In the genomic region with DNA sequence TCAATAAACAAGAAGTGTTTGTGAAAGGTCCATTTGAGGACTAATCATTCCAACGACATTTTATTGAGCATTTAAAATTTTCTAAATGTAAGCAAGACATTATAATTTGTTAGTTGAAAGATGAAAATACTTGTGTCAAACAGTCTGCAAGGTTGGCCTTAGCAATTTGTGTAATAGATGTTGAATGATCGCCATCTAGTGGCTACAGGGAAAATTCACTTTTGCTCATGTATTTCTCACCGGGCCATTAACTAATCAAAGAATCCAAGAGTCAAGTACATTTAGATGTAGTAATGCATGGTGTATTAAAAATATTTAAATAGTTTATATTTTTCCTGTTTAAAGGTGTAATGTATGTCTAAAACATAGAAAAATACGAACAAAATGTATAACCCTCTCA, we compare ENCODE assay signal across 8 mouse cellular contexts. TPM values are rescaled to one million over a fixed set of nuclear protein-coding genes. Genes with fewer than 3 reads are reported as not detected.
DNase-seq lines count a peak whose midpoint lies in the region; ATAC-seq and TF ChIP-seq lines count a peak whose summit lies in the region.

No protein-coding gene starts in this region.

- WGBS in liver, postnatal 0 days (ENCODE audit: insufficient replicate concordance), result 5% methylated on average over 4 of the region's 4 CpGs
- WGBS in liver, embryonic 11.5 days, result 8% methylated on average over 4 of the region's 4 CpGs
- WGBS in heart, postnatal 0 days, result 3% methylated on average over 4 of the region's 4 CpGs

- peak; percentile 80 for TF ChIP-seq CTCF in liver, postnatal 0 days (IDR thresholded peaks at IDR 0.05; ENCODE audit: low read depth)
- peak; percentile 74 for TF ChIP-seq CTCF in heart, postnatal 0 days (IDR thresholded peaks at IDR 0.05; ENCODE audit: low read depth)

- no peak overlapping the region for H3K27ac ChIP-seq in liver, postnatal 0 days (ENCODE audit: low read depth)
- no peak overlapping the region for H3K27ac ChIP-seq in liver, embryonic 11.5 days (ENCODE audit: low read depth, low read length)
- no peak overlapping the region for H3K27ac ChIP-seq in heart, postnatal 0 days (ENCODE audit: low read depth)

- H3K36me3 ChIP-seq in liver, postnatal 0 days (replicated peaks; ENCODE audit: insufficient read depth, low read length), result no peaks in the 10 kb centered on the region
- H3K36me3 ChIP-seq in liver, embryonic 11.5 days (ENCODE audit: control insufficient read depth, insufficient read depth, low read length), result no peaks in the 10 kb centered on the region
- H3K36me3 ChIP-seq in heart, postnatal 0 days (replicated peaks; ENCODE audit: control insufficient read depth, insufficient read depth, low read length), result no peaks in the 10 kb centered on the region

- H3K4me1 ChIP-seq in liver, postnatal 0 days (ENCODE audit: insufficient read depth), result no peaks in the 10 kb centered on the region
- no peaks in the 10 kb centered on the region for H3K4me1 ChIP-seq in liver, embryonic 11.5 days (replicated peaks; ENCODE audit: control insufficient read depth, insufficient read depth, low read length)
- H3K4me1 ChIP-seq in heart, postnatal 0 days (ENCODE audit: control insufficient read depth, insufficient read depth), result no peaks in the 10 kb centered on the region

- no peak for TF ChIP-seq EP300 in liver, postnatal 0 days (IDR thresholded peaks at IDR 0.05; ENCODE audit: low read depth)
- no peak for TF ChIP-seq EP300 in heart, postnatal 0 days (IDR thresholded peaks at IDR 0.05; ENCODE audit: low read depth)

- no peaks in the 10 kb centered on the region; the same call in 1 of the 2 replicates for H3K9me3 ChIP-seq in liver, postnatal 0 days (ENCODE audit: low read length)
- H3K9me3 ChIP-seq in liver, embryonic 11.5 days (ENCODE audit: control insufficient read depth, low read length), result no peaks in the 10 kb centered on the region
- no peaks in the 10 kb centered on the region for H3K9me3 ChIP-seq in heart, postnatal 0 days (replicated peaks; ENCODE audit: control insufficient read depth, low read length)

- peak; percentile 23 to 43 for DNase-seq in adrenal gland, postnatal 36 days
- no peak for DNase-seq in adrenal gland, postnatal 25 days
- DNase-seq in liver, postnatal 0 days, result no peak
- DNase-seq in liver, embryonic 11.5 days (ENCODE audit: low spot score), result no peak
- peak; percentile 52 for DNase-seq in brain, embryonic 18.5 days (ENCODE audit: low read depth, low spot score)
- DNase-seq in heart, postnatal 0 days (ENCODE audit: low spot score), result peak; percentile 79
- peak; percentile 77 for DNase-seq in lung, postnatal 36 days
- DNase-seq in right cerebral cortex, postnatal 14 days, result no peak

- no peak overlapping the region for H3K4me3 ChIP-seq in liver, postnatal 0 days (ENCODE audit: low read depth, low read length)
- no peak overlapping the region for H3K4me3 ChIP-seq in liver, embryonic 11.5 days (ENCODE audit: low read depth, low read length)
- H3K4me3 ChIP-seq in heart, postnatal 0 days (ENCODE audit: low read depth, low read length), result no peak overlapping the region

- no peak overlapping the region for H3K9ac ChIP-seq in liver, postnatal 0 days (replicated peaks)
- H3K9ac ChIP-seq in liver, embryonic 11.5 days (ENCODE audit: low read depth, low read length), result no peak overlapping the region
- H3K9ac ChIP-seq in heart, postnatal 0 days (replicated peaks; ENCODE audit: low read depth, low read length), result no peak overlapping the region

- H3K4me2 ChIP-seq in liver, postnatal 0 days (ENCODE audit: low read depth, low read length), result no peak overlapping the region
- no peak overlapping the region for H3K4me2 ChIP-seq in liver, embryonic 11.5 days
- H3K4me2 ChIP-seq in heart, postnatal 0 days (ENCODE audit: low read depth, low read length), result no peak overlapping the region

- H3K27me3 ChIP-seq in liver, postnatal 0 days (ENCODE audit: insufficient read depth, low read length), result no peaks in the 10 kb centered on the region
- no peaks in the 10 kb centered on the region; the same call in 1 of the 2 replicates for H3K27me3 ChIP-seq in liver, embryonic 11.5 days (replicated peaks; ENCODE audit: control insufficient read depth, insufficient read depth, low read length)
- H3K27me3 ChIP-seq in heart, postnatal 0 days (ENCODE audit: control insufficient read depth, insufficient read depth, low read length), result no peaks in the 10 kb centered on the region

- ATAC-seq in liver, postnatal 0 days, result no peak
- ATAC-seq in liver, embryonic 11.5 days (replicated peaks; ENCODE audit: low FRiP score), result no peak
- ATAC-seq in heart, postnatal 0 days (ENCODE audit: insufficient read depth, low read depth), result no peak

RNA-seq across cellular contexts. Expression of a gene that starts 11.0 kb away (rescaled TPM):
- total RNA-seq in adrenal gland, postnatal 36 days (2021), result 100 to 1,000 TPM; 120 to 128 TPM
- 107 and 111 TPM in 2 replicates for total RNA-seq in adrenal gland, postnatal 25 days (2021)
- 57.7 and 60.1 TPM in 2 replicates for polyA plus RNA-seq in liver, postnatal 0 days (2015; fragmentation: Nextera tagmentation; extraction: Ambion mirVana)
- 188 and 201 TPM in 2 replicates for polyA plus RNA-seq in liver, embryonic 11.5 days (2014; fragmentation: Nextera tagmentation; extraction: Ambion mirVana)
- 60.1 and 73.3 TPM in 2 replicates for total RNA-seq in heart, postnatal 0 days (2014; rRNA removed; ENCODE audit: low replicate concordance)
- polyA plus RNA-seq in heart, postnatal 0 days (2015; fragmentation: Nextera tagmentation; extraction: Ambion mirVana), result 94.2 and 96.5 TPM in 2 replicates

RNA-seq across cellular contexts. Expression of a gene that starts 30.4 kb away (rescaled TPM):
- 10 to 100 TPM; 14.2 to 25.2 TPM for total RNA-seq in adrenal gland, postnatal 36 days (2021)
- total RNA-seq in adrenal gland, postnatal 25 days (2021), result 30.0 and 31.3 TPM in 2 replicates
- 42.5 and 43.6 TPM in 2 replicates for polyA plus RNA-seq in liver, postnatal 0 days (2015; fragmentation: Nextera tagmentation; extraction: Ambion mirVana)
- polyA plus RNA-seq in liver, embryonic 11.5 days (2014; fragmentation: Nextera tagmentation; extraction: Ambion mirVana), result 87.3 and 87.5 TPM in 2 replicates
- total RNA-seq in heart, postnatal 0 days (2014; rRNA removed; ENCODE audit: low replicate concordance), result 18.2 and 21.4 TPM in 2 replicates
- polyA plus RNA-seq in heart, postnatal 0 days (2015; fragmentation: Nextera tagmentation; extraction: Ambion mirVana), result 25.2 and 26.0 TPM in 2 replicates

Comparison
In these comparisons a context has a peak if more than half of its experiments do, and no peak if none do; other contexts are left out.
1. DNase-seq: peak in adrenal gland, postnatal 36 days (2 of 2), brain, embryonic 18.5 days (single experiment), heart, postnatal 0 days (single experiment) and lung, postnatal 36 days (single experiment); none in adrenal gland, postnatal 25 days (single experiment), liver, postnatal 0 days (single experiment), liver, embryonic 11.5 days (single experiment) and right cerebral cortex, postnatal 14 days (single experiment).